Mouse (Mus musculus): ENCODE measurements at regions not wholly inside any gene's neighbourhood (a gene's known extent, or its start where the extent isn't known, plus 50 kb on each side); places are given as distances from the start of the nearest gene placed in this dataset.

DNA sequence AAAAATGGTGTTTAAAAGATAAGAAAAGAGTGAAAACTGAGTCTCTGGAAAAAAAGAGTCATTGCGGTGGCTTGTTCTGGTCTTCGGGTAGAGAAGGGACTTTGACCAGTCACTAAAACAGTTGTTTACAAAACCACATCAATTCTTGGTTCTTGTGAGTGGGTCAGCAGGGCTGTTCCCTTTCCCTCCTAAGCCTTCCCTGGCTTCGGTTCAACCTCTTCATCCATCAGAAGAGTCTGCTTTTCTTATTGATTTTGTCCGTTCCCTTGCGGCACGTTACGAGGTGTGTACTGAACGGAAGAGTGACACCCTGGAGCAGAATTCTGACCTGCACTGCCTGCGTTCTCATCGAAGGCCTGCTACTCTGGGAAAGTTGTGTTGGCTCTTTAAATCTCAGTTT, 229.1 kb upstream of the G2e3 start:
- no peak for DNase-seq (ENCODE audit: low spot score)

DNA sequence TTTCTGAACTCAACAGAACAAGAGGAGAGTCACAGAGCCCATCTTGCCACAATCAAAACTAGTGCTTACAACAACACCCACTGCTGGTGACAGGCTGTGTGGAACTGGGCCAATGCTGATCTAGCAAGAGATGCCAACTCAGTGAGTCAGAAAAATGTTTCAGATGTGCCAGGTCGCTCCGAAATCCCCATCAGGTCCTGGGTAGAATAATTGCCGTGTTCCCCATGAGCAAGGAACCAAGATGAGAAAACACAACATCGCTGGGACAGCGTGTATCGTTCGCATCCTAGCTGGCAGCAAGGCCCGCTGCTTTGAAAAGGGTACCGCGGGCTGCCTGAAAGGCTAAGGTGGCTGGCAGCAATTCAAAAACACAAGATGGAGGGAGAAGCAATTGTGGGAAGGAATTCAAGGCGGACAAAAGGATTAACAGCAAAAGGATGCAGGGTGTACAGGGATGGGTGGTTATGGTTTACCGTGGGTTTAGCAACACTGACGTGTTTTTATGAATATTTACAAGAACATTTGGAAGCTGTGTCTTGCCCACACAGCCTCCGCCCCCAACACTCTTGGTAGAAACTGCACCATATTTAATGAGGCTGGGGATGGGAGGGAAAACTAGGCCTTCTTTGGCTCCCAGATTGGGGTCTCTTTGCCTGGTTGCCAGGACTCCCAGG, 229.7 kb upstream of the G2e3 start:
- DNase-seq (ENCODE audit: low spot score) = no peak

DNA sequence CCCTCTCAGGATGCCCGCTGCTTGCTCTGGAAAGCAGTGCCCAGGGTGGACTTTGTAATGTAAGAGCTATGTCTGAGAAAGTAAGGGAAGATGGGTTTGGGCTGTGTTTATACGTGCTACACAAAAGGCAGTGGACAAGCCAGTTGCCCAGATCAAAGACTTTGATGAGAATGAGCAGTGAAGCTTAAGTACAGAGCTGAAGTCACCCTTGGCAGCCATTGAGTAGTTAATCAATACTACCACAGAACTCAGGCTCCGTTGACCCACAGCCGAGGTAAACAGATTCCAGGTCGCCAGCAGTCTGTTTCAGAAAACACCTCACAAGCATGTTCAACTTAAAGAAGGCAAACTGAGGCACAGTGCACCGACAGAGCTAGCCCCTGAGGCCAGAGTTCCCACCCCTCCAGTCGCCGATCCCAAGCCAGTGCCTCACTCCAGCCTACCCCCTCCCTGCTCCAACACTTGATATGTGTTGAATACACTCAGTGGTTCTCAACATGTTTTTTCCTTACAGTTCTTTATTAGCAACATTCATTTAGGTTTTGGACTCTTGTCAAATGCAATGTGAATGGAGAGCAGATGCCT, 230.3 kb upstream of the G2e3 start:
- DNase-seq (ENCODE audit: low spot score) = no peak

DNA sequence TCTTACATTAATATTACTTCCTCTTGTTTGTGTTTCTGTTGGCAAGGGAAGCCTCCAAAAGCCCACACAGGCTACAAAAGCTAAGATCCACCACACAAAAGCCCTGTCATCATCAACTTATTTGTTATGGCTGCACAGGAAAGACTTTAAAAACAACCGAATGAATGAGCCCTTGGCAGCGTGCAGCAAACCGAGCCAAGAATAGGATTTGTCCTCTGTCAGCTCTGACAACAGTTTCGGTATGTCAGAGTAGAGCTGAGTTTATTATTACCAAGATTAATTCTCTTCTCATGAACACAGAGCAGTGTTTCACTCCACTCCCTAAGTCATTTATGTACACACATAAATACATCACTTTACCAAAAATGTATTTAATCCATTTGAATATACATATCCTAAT, 236.1 kb upstream of the G2e3 start:
- no peak for DNase-seq (ENCODE audit: low spot score)

DNA sequence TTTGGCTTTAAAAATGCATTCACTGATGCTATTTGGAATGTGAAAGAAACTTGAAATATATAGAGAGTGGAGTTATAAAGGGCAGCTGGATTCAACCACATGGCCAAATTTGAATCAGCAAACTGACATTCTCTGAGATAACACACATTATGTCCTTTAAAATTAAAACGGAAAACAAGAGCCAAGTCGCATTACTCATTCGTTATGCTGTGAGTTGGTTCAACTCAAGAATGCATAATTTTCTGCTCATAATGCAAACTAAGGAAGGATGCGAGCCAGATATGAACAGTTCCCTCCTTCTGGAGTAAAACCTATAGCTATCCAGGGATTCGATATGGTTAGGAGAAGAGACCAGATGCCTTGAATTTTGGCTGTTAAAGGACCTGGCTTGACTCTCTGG, 239.8 kb upstream of the G2e3 start:
- no peak for DNase-seq (ENCODE audit: low spot score)

DNA sequence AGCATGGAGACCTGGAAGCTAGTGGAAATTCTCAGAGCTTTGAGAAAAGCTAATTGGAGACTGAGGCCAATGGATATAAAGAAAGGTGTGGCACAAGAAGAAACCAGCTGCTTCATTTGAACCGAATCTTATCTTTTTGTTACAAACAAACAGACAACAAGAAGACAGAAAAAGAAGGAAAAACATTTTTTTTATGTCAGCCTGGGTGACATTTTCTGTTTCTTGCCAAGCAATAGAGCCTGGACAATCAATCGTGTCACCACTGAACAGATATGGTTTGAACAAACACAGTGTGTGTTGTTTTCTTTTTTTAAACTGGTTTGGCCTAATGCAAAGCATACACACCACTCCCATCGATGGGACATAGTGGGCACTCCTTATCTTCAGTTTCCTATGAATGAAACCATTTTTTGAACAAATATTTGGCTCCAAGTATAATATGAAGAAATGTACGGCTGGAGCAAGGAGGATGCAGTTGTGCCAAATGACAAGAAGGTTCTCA, 244.3 kb upstream of the G2e3 start:
- no peak for DNase-seq (ENCODE audit: low spot score)

DNA sequence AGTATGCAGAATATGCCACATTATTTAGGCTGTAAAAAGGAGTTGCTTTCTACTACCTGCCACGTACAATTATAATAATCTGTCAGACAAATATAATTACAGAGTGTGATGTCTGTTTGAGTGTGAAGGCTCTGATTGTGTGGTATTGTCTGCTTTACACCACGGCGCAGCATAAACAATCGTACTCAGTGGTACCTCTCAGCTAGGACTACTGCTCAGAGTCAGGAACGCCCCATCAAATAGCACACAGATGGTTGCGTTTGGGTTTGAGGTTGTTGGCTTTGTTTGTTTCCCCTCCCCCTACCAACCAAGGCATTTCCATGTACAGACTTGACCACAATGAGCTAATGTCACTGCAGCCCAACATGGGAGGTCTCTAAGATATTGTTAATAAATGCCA, 246.2 kb upstream of the G2e3 start:
- DNase-seq (ENCODE audit: low spot score) = no peak

DNA sequence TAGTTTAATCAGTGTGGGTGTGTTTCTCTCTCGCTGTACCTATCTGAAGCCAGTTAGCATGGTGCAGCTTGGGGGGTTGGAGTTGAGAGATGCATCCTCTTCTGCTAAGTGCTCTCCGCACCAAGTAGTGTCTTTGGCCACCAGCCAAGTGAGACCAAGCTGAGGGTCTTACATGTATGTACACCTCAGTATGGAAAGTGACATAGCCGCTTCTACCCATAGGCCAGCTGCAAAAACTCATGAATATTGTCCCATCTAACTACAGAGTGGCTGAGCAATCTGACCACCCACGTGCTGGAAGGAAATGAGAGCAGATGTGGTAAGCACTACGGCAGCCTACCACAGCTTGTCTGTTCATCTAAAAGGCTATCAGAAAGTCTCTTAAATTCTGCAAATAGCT, 247.0 kb upstream of the G2e3 start:
- no peak for DNase-seq (ENCODE audit: low spot score)

DNA sequence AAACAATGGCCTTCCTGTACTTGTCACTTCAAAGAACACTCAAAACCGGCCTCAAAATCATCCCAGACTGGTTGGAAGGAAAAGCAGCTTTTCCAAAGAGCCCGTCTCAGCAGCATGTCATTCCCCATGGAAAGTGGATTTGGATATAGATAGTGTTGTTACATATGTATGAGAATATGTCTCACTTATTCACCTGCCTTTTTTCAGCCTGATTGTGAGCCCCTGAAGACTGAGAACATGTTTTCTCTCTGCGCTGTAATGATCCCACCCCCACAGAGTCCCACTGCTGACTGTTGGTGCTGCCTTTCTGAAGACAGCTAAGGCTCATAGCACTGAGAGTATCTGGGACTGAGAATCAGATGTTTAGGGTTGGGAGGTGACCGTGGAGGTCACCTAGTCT, 251.9 kb upstream of the G2e3 start:
- no peak for DNase-seq (ENCODE audit: low spot score)

DNA sequence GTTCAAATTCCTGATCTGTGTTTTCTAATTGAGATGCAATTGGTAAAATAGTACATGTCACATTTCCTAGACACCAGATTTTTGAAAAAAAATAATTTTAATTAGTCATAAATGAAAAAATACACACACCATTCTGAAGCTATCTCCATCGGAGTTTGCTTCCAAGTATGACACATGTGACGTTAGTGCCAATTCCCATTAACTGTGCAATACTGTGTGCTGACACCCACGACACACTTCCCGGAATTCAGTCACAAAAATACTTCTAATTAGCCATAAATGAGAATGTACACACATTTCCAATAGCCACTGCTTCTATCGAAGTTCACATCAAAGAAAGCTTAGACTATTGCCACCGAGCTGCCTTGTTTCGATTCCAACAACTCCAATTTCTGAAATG, 258.5 kb upstream of the G2e3 start:
- no peak for DNase-seq (ENCODE audit: low spot score)

DNA sequence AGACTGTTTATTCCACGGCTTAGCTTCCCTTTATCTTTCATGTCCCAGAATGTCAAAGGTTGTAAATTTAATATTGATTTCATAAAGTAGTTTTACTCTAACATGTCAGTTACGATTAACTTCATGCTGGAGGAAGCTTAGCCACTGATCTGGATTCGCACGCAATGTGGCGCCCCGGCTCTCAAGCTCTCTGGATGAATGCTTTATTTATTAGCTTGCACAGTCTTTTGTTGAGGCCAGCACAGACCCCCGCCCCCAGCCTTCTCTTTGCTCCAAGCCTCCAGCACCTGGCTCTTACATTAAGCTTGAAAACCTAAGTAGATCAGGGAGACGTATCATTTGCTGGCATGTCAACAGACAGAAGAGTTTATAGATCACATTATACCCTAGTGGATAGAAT, 266.1 kb upstream of the G2e3 start:
- peak; percentile 86 for DNase-seq (ENCODE audit: low spot score)

DNA sequence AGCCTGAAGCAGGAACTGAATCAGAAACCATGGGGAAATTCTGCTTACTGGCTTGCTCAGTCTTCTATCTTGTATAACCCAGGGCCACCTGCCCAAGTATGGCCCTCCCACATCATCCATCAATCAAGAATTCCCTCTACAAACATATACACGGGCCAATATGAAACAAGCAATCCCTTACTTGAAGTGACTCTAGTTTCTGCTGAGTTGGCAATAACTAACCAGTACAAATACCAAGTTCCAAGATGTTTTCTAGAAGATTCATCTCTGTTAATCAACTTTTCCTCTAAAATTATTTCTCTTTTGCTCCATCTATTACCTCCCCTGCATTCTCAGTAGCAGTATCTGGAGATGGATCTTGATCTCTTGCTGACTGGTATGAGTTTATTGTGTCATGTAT, 274.4 kb upstream of the G2e3 start:
- no peak for DNase-seq (ENCODE audit: low spot score)

DNA sequence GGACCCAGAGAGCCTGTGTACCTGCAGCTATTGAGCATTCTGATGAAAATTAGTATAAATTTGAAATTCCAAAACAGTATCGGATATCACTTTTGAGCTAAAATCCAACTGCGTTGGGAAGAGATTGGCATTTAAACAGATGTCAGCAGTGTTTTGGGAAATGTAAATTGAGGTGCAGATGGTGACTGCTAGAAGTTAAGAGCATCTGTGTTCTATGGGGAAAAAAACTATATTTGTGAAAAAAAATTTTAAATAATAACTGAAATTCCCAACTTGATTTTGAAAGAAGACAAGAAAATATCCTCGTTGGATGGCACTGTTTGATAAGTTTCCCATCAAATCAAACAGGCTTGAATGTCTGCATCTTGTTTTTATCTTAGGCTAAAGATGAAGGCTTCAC, 286.9 kb upstream of the G2e3 start:
- DNase-seq (ENCODE audit: low spot score) = no peak

DNA sequence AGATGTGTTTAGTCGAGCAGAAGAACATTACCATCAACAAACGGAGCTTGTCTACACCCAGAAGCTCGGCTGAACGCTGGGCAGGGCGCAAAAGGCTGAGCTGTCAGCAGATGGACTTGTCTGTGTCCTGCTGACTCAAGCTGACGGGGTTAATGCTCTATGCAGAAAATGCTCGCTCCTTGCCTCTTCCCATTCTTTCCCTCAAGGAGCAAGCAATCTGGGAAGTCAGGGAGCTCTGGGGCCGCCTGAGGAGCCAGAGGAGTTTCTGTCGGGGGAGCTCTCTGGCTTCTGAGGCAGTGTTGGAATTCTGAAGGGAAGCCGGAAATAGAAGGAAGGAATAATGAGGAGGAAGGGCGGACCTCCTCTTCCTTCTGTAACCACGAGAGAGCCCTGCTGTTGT, 289.3 kb upstream of the G2e3 start:
- peak; percentile 76 for DNase-seq (ENCODE audit: low spot score)

DNA sequence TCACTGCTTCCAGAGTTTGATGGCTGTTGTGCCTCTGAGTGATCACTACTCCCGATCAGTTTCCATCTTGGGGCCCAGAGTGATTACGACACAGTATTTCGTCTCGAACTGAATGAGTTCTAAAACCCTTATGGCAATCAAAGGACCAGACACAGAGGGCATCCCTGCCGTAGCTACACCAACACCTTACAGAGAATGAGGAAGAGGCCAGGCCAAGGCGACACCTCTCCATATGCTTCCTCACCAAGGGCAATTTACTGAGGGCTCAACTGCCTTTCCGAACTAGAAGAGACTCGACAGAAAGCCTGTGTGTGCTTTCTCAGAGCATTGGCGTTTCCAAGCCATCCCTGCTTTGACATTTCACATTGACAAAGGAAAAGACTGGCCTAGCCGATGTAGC, 289.8 kb upstream of the G2e3 start:
- DNase-seq (ENCODE audit: low spot score) = no peak

DNA sequence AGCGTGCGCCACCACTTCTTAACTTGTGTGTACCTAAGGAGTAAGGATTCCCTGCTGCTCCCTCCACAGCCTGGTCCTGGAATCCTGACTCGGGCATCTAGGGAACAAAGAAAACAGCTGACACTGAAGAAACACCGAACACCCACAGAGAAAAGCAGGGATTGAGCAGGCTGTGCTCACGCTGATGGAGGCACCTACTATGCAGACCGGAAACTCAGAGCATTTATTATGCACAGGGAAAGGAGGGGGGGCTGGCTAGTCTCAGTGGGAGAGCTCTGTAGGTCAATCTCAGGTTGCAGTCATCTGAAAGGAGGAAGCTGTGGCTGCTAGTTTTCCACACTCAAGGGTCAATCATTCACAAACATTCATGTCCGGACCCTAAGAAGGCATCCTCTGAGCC, 300.7 kb upstream of the G2e3 start:
- no peak for DNase-seq (ENCODE audit: low spot score)

DNA sequence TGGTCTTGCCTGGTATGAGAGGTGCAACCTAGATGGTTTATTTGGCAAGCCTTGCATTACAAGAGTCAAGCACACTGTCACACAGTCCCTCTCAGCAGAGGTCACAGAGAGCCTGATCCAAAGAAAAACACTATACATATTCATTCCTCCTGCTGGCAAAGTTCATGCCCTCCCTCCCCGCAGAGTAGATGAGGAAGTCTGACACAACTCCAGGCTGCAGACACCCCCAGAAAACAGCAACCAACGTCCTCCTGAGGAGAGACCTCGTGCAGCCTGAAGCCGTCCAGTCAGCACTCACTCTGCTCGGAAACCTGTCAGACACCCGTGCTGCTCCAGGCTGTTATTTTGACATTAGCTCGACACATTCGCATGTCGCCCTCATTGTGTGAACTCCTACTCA, 302.4 kb upstream of the G2e3 start:
- DNase-seq (ENCODE audit: low spot score) = no peak

DNA sequence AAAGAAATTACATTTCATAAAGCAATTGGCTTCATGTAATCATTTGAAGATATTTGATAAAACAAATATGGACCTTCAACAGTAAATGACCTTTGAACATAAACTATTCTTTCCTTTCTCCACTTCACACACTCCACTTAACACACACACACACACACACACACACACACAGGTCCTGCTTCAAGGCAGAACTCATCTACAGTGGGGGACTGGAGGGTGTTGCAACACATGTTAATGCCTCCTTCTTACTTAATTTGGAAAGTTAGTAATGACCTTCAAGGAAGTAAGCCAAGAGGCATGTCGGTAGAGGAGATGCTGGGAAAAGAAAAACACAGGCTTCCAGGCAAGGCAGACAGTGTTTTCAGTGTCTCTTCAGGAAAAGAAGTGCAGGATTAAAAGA, 302.8 kb upstream of the G2e3 start:
- no peak for DNase-seq (ENCODE audit: low spot score)

DNA sequence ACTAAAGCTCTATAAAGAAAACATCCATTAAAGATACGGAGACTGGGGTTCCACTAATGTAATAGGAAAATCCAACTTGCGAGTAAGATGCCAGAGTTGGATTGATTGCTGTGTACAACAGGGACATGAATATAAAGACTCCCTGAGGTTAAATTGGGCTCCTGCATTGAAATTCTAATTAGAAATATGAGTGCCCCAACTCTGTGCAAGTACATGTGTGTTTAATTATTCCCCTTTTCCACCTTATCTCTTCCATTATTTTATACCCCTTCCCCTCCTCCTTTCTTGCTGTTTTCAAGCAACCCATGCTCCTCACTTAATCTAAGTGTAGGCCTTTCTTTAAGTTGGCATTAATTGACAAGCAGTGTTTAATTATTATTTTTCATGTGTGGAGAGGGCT, 315.7 kb upstream of the G2e3 start:
- DNase-seq (ENCODE audit: low spot score) = no peak

DNA sequence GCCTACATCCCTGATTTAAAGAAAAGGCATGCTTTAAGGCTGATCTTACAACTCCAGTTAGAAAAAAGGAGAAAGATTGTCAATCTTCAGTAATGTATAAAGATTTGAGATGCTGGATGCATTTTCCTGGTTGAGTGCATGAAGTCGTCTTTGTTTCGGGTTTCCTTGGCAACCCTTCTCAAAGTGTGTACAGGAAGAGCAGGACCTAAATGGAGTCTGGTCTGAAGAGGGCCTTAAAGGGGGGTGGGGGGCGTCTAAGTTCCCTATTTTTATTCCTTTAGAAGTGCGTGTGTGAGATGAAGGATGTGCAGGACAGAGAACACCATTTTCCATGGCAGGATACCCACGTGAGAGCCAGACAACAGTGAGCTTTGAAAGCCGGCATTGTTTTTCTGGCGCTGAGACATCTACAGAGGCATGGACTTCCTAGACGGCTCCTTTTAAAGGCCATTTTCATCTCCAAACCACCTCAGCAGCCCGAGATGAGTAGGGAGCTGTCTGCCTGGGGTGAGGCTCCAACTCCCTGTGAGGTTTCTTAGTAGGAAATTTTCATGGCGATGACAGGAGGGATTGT, 319.2 kb upstream of the G2e3 start:
- peak; percentile 16 for DNase-seq (ENCODE audit: low spot score)

DNA sequence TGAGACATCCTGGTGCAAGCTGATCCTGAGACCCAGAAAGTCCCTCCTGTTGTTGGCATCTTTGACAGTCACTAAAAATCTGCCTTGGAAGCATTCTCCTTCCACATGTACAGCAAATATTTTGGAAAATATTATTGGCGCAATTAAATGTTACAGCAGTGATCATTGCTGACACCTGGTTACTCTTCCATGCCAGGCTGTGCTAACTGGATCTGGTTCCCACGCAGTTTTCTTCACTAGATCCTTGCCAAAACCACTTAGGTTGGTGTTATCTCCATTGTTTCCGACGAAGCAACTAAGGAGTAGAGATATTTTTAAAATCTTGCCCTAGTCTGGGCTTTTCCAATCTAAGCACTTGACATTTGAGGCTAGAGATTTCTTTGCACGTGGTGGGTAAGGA, 321.8 kb upstream of the G2e3 start:
- no peak for DNase-seq (ENCODE audit: low spot score)

DNA sequence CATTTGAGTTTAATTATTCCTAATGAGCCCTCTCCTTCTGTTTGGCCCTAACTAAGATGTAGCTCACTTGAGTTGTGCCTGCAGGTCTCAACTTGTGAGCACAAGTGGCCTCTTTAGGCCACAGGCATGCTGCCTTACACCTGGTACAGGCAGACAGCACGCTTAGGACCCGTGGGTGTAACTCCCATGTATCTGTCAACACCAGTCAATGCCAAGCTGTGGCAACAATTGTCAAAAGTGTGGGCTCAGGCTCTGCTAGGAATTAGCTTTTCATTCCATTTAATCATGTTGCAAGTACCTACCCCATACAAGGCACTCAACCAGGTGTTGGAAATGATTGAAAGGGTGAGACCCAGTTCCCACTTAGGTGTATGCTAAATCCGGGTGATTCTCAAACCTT, 322.3 kb upstream of the G2e3 start:
- no peak for DNase-seq (ENCODE audit: low spot score)

DNA sequence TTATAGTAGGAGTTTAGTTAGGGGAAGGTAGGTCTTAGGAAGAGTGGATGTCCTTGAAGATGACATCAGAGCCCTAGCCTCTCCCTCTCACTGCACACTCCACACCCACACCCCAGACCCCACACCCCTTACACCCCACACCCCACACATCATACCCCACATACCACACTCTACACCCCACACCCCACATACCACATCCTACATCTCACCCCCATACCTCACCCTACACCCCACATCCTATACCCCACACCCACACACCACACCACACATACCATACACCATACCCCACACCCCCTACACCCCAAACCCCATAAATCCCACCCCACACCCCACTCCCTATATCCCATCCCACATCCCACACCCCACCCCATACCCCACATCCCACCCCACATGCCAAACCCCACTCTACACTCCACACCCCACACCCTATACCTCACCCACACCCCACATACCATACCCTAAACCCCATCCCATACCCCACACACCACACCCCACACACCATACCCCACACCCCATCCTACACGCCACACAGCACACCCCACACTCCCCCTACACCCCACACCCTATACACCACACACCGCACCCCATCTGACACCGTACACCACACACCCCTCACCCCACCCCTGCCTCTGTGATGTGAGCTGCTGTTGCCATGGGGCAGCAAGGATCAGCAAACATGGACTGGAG, 323.7 kb upstream of the G2e3 start:
- no peak for DNase-seq (ENCODE audit: low spot score)

Measured in retina, embryonic 14.5 days (tissue).